Mouse (Mus musculus) right cerebral cortex, postnatal 4 days (tissue): ENCODE results near the gene Adgrf2.

Source experiments
- DNase-seq: peaks from one replicate; pipeline ENCODE4 v3.0.0-alpha.2; 2022

Gene Adgrf2

DNA sequence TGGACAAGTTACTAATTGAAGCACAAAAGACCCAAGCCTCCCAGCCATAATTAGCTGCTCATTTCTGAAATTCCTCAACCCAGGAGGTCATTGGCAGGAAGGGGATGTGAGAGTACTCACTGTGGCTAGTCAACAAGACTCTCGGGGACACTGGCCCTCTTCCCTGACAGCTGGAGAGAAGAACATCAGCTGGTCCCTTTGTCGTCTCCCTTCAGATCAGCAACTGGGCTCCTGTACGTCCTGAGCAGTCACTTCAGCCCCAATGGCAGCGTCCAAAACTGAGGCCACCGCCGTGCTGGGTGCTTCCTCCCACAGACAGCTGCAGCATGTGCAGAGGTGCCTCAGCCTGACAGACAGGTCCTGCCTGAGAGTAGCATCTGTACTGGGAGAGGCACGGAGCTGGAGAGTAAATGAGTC is at the start of gene Adgrf2:
Gene Adgrf2, minus strand, starts transcription at position 379 of the 417 bp plus-strand sequence.
- DNase-seq: no peak

DNA sequence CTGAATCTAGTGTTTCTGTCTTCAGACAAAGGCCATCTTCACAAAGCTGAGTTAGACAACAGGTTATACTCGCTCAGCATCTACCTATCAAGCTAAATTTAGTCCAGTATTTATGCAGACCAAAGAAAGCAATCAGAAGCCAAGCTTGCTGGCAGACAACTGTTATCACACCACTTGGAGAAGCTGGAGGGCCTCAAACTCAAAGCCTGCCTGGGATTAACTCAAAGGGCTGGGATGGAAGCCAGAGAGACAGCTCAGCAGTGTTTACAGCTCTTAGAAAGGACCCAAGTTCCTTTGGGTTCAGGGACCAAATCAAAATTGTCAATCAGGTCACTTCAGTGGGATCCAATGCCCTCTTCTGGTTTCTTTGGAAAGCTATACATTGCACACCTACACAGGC is 48.8 kb upstream of the Adgrf2 start:
- no peak for DNase-seq

DNA sequence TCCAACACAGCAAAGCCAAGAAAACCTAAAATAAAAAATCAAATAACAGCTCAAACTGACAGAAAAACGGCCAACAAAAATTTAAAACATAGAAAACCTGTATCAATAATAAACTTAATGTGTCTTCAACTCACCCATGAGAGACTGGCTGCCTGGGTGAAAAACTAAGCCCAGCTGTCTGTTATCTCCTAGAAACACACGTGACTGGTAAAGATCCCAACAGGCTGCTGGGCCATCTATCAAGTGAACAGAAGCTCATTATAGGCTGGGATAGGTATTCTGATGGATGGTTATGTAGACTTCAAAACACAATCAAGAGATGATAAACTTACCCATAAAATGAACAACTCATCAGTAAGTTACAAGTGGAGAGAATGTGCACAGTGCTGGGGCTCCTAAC is 47.7 kb upstream of the Adgrf2 start:
- no peak for DNase-seq

DNA sequence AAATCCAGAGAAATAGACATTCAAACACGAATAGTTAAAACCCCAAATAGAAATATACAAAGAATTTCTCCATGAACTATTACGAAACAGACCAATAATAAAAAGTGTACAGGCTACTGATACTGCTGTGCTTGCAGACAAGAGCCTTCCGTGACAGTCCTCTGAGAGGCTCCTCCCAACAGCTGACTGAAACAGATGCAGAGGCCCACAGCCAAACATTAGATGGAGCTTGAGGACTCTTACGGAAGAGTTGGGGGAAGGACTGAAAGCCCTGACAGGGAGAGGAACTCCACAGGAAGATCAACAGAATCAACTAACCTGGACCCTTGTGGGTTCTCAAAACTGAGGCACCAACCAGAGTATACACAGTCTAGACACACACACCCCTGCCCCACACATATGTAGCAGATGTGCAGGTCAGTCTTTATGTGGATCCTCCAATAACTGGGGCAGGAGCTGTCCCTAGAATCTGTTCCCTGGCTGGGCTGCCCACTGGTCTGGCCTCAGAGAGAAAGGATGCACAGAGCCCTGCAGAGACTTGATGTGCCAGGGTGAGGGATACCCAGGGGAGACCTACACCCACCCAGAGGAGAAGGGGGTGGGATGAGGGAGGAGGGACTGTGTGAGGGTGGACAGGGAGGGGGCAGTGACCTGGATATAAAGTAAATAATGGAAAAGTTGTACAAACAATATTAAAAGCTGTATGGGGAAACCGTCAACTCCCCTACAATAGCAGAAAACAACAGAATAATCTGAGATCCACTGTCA is 46.9 kb upstream of the Adgrf2 start:
- no peak for DNase-seq

DNA sequence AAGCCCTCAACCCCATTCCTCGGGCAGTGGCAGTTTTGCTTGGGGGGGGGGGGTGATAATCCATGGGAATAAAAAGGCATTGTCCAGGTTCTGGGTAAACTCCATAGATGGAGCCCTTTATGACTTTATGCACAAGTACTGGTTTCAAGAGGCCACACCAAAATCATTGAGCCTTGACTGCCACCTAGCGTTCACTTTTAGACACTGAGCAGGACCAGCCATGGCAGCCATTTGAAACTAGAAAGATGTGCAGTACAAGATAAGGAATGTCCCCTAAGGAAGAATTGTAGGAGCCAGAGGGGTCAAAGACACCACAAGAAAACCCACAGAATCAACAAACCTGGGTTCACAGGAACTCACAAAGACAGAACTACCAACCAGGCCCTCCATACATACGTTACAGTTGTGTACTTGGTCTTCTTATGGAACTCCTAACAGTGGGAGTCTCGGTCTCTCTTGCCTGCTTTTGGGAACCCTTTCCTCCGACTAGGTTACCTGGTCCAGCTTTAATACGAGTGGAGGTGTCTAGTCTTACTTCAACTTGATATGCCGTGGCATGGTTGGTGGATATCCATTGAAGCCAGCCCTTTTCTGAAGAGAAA is 40.3 kb upstream of the Adgrf2 start:
- peak; percentile 63 for DNase-seq

DNA sequence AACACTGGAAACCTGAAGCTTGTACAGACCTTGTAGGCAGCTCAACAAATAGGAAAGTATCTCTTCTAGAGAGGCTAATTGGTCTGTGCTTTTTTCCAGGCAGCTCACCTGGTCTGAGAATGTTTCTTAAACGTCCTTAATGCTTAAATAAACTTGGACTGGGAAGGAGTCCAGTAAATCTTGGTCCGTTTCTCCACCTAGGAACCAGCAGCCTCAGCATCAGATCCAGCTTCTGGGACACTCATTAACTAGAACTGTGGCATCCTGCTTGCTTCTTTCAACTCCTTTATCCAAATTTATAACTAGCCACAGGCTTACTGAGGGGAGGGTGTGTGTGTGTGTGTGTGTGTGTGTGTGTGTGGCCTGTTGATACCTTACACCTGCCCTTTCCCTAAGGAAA is 11.8 kb upstream of the Adgrf2 start:
- no peak for DNase-seq

DNA sequence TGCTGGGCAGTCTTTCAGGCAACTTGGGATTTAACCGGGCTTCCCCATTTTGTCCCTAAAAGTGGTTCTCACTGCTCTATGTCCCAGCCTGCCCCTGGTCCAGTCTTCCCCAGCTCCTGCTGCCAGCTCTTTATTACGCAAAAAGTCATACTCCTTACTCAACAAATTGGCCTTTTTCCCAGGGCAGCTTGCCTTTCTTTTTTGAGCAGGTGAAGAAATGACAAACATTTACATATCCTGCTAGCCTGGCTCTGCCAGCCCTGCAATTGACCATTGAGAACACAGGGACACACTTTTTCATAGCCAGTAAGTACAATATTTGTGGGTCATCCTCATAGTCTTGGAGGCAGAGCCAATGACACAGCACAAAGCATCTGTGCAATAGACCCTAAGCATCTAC is 10.2 kb upstream of the Adgrf2 start:
- DNase-seq: no peak

DNA sequence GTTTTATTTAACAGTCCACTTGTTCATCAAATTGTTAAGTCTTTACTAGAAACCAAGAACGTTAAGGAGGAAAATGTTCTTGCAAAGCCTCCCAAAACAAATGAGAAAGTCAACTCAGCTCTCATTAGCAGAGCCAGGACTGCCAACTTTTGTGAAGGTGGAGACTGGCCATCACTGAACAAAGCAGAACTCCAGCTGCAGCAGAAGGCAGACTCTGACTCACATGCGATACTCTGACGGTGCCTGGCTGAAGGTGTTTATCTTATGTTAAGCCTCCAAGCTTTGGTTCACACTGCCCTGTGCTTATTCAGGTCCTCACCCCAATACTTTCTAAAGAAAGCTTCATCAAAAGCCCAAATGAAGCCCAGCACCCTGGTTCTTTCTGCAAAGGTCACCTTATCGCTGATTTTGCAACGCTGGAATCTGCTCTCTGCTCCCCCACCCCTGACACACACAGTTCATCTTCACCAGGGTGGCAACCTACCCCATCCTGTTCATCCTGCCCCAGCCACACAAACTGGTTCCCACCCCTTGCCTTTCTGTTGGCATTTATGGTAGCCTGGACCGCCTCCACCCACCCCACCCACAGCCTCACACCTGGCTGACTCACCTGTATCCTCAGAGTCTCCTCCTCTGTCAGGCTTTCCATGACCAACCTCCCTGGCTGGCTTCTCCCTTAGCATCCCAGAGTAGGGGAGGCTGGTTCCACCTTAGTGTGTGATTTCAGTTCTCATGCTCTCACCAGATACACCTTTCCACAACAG is 3.9 kb upstream of the Adgrf2 start:
- DNase-seq: no peak

DNA sequence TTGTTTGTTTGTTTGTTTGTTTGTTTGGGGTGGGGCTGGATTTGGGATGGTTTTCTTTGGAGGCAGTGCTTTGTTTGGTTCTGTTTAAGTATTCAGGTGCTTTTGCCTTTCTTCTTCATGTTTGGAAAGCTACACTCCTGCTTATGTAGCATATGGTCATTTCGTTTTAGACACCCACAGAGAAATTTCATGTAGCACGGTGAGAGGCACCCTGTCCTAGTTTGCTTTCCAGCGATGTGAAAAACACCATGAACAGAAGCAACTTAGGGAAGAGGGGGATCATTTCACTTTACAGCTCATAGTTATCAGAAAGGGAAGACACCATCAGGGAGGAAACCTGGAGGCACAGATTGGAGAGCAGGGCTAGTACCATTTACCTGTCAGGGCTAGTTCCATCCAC is 844 bp upstream of the Adgrf2 start:
- no peak for DNase-seq

DNA sequence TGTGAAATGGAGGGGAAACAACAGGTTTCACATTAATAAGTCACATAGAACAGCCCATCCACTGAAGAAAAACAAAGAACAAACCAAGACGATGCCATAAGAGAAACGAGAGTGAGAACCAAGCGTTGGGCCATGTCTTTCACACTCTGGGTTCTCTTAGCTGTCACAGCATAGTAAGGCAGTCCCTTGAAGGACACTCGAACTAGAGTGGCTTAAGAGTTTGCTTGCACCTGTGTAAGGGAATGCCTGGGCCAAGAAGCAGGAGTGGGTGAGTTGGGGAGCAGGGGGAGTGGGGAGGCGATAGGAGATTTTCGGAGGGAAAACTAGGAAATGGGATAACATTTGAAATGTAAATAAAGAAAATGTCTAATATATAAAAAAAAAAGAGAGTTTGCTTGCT is 3.2 kb downstream of the Adgrf2 start:
- no peak for DNase-seq

DNA sequence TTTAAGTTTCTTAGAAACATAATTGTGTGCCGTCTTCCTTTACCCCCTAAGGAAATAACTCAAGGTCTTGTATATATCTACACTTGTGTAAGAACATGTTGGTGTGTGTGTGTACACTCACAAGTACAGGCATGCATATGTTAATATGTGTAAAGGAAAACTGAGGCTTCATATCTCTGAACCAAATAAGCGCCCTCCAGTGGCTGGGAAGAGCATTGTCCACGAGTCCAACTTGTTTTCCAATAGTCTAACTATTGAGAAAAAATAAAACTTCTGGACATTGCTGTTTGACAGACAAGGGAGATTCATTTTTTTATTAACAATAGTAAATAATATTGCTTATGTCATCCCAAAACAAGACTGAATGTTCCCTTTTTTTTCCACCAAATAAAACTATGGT is 24.8 kb downstream of the Adgrf2 start:
- no peak for DNase-seq

DNA sequence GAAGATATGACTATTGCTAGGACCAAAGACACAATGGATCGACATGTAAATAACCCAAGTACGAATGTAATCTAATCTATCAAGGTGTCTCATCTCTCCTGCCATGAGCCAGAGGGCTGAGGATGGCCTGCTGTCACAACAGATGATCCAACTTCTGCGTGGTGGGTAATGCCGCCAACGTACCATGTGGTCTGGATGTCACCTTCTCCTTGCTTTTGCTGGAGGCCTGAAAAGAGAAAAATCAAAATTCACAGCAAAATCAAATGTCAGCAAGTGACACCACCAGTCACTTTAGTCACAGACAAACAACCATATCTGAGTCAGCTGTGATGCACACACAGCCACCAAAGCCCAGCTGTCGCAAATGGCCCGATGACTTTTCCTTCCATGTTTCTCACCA is 27.0 kb downstream of the Adgrf2 start:
- DNase-seq: no peak

DNA sequence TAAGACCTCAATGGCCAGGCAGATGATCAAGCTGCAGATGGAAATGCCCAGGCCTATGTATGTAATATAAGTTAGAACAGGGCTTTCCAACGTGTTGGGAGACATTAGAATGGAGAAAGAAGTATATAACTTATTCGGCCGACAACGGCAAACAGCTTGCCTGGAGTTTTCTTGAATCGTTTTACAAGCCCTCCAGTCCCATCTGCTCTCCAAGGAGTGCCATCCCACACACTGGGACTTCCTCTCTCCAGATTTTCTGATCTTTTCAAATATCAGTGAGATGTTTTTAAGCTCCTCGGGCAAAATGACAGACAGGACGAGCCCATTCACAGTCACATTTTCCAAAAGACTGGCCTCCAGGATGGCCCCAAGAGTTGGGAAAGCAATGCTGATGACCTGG is 31.3 kb downstream of the Adgrf2 start:
- DNase-seq: no peak

DNA sequence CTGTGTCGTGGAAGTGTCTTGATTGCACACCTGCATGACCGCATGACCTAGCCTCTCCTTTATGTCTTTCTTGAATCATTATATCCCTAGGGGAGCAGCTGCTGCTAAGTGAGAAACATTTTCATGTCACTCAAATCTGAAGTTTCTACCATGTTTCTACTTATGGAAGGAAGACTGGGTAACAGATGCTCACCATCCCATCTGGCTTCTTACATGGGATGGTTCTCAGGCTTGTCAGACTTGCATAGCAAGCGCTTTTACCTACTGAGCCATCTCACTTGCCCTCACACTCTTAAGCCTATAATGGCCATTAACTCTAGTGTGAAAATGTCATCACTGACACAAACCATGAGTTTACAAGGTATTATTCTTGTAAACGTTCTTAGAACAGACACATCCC is 36.4 kb downstream of the Adgrf2 start:
- DNase-seq: no peak

DNA sequence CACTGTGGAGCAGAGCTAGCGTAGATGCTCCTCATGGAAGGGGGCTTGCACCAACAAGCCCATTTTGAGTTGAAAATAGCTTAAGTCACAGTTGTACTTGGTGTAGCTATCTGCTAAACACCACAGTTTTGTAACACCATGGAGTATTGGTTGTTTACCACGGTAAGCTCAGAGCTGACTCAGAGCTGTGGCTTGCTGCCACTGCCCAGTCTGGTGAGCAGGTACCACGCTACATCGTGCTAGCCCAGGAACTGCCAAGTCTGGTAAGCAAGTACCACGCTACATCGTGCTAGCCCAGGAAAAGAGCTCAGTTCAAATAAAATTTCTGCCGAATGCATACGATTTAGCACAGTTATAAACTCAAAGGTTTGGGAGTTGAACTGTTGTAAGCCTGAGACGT is 39.8 kb downstream of the Adgrf2 start:
- DNase-seq: no peak

DNA sequence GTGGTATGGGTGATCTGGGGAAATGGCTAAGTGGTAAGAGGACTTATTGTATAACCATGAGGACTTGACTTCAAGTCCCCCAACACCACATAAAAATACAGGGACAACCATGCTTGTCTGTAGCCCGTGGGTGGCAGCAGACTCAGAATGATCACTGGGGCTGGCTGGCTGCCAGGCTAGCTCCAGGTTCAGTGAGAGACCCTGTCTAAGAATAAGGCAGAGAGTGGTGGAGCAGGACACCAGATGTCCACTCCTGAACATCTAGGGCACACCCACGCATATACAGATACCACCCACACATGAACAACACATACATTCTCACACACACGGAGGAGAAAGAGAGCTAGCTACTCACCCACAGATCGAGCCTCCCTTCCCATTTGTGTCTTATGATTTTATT is 47.2 kb downstream of the Adgrf2 start:
- no peak for DNase-seq

DNA sequence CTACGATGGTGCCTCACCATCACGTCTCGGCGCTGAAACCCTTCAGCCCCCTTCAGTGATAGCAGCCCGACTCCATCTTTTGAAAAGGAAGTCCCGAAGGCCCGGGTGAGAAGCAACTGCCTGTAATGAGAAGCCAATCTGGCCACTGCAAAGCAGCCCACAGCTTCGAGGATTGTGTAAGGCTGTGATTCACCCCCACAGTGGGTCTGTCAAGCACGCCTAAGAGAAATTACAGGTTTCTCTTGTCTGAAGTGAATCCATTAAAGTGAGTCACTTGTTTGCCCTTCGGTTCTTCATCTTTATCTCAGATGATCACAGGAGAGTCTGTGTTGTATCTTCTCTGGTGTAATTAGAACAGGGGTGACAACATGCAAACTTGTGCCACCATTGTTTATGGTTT is 49.8 kb downstream of the Adgrf2 start, which contains the start of gene Adgrf4:
Gene Adgrf4, minus strand, starts transcription at position 149 of the 400 bp plus-strand sequence.
- no peak for DNase-seq

DNA sequence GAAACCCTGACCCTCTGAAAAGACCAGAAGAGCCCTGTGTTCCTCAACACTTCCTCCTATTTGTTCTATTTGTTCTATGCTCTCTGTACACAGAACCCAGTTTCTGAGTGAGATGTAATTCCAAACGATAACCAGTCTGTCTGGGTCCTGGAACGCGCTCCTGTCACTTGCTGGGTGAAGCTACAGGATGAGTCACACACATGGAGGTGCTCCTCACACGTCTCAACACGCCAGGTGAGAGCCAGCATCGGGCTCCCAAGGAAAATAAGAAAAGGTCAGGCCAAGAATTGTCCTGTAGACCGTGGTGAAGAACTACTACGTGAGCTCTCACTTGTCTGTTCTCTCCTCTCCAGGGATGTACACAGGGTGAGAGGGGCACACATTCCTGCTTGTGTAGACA is 51.4 kb downstream of the Adgrf2 start:
- no peak for DNase-seq
